Mouse (Mus musculus): ENCODE measurements at regions not wholly inside any gene's neighbourhood (a gene's known extent, or its start where the extent isn't known, plus 50 kb on each side); places are given as distances from the start of the nearest gene placed in this dataset.
"Not testable (repeated sequence)": the region's sequence is repeated elsewhere in the genome, so short reads cannot be mapped to it uniquely, and the experiment has no call there.

- DNase-seq (ENCODE audit: low spot score) = no peak
Measured at GRCm38 (mm10) chr15:15082577-15083128, 1645.9 kb upstream of the Cdh9 start.

- DNase-seq (ENCODE audit: low spot score) = not testable (repeated sequence)
Measured at GRCm38 (mm10) chr15:15088696-15089095, 1639.9 kb upstream of the Cdh9 start.

- peak; percentile 3 for DNase-seq (ENCODE audit: low spot score)
Measured at GRCm38 (mm10) chr15:15089783-15090182, 1638.8 kb upstream of the Cdh9 start.

- no peak for DNase-seq (ENCODE audit: low spot score)
Measured at GRCm38 (mm10) chr15:15091531-15092290, 1636.8 kb upstream of the Cdh9 start.

GRCm38 (mm10) chr15:15097391-15097790 is 1631.2 kb upstream of the Cdh9 start:
- no peak for DNase-seq (ENCODE audit: low spot score)

- no peak for DNase-seq (ENCODE audit: low spot score)
Measured at GRCm38 (mm10) chr15:15102185-15102584, 1626.4 kb upstream of the Cdh9 start.

GRCm38 (mm10) chr15:15120109-15120508 is 1608.4 kb upstream of the Cdh9 start:
- no peak for DNase-seq (ENCODE audit: low spot score)

GRCm38 (mm10) chr15:15148791-15149190 is 1579.8 kb upstream of the Cdh9 start:
- DNase-seq (ENCODE audit: low spot score) = no peak

- DNase-seq (ENCODE audit: low spot score) = no peak
Measured at GRCm38 (mm10) chr15:15155422-15155821, 1573.1 kb upstream of the Cdh9 start.

- no peak for DNase-seq (ENCODE audit: low spot score)
Measured at GRCm38 (mm10) chr15:15170387-15170786, 1558.2 kb upstream of the Cdh9 start.

GRCm38 (mm10) chr15:15220296-15220695 is 1508.3 kb upstream of the Cdh9 start:
- no peak for DNase-seq (ENCODE audit: low spot score)

- DNase-seq (ENCODE audit: low spot score) = no peak
Measured at GRCm38 (mm10) chr15:15229926-15230325, 1498.6 kb upstream of the Cdh9 start.

GRCm38 (mm10) chr15:15238309-15238708 is 1490.2 kb upstream of the Cdh9 start:
- DNase-seq (ENCODE audit: low spot score) = no peak

All from left cerebral cortex, adult 11 months (tissue).